8 mouse cellular contexts compared by ENCODE assay signal in genomic region chr4:116075631-116076368, GRCm38 (mm10). TPM values are rescaled to one million over a fixed set of nuclear protein-coding genes. Genes with fewer than 3 reads are reported as not detected.
A peak's percentile ranks its signal among the peaks of the same experiment; 100 is the strongest.
DNase-seq lines count a peak whose midpoint lies in the region; ATAC-seq and TF ChIP-seq lines count a peak whose summit lies in the region.

No protein-coding gene starts in this region.

- H3K27me3 ChIP-seq in embryonic facial prominence, embryonic 12.5 days = no peaks in the 10 kb centered on the region
- no peaks in the 10 kb centered on the region for H3K27me3 ChIP-seq in heart, embryonic 10.5 days (ENCODE audit: insufficient read depth, poor library complexity, severe bottlenecking)
- no peaks in the 10 kb centered on the region for H3K27me3 ChIP-seq in kidney, embryonic 15.5 days
- H3K27me3 ChIP-seq in liver, embryonic 14.5 days (ENCODE audit: control insufficient read depth, insufficient read depth, low read length) = no peaks in the 10 kb centered on the region
- H3K27me3 ChIP-seq in testis, adult 2 months (ENCODE audit: control insufficient read depth, insufficient read depth, low read length) = no peaks in the 10 kb centered on the region

- no peak for TF ChIP-seq POLR2A in testis, adult 2 months (IDR thresholded peaks at IDR 0.05; ENCODE audit: control insufficient read depth, low read depth, low read length)

- peak overlapping the region; percentile 87 for H3K4me2 ChIP-seq in embryonic facial prominence, embryonic 12.5 days (replicated peaks)
- H3K4me2 ChIP-seq in kidney, embryonic 15.5 days = peak overlapping the region; percentile 80
- peak overlapping the region; percentile 94 for H3K4me2 ChIP-seq in liver, embryonic 14.5 days (ENCODE audit: low read depth)

- H3K9ac ChIP-seq in embryonic facial prominence, embryonic 12.5 days = peak overlapping the region; percentile 97
- peak overlapping the region; percentile 79 for H3K9ac ChIP-seq in kidney, embryonic 15.5 days
- H3K9ac ChIP-seq in liver, embryonic 14.5 days (replicated peaks) = peak overlapping the region; percentile 98

- no peaks in the 10 kb centered on the region for H3K9me3 ChIP-seq in embryonic facial prominence, embryonic 12.5 days
- H3K9me3 ChIP-seq in heart, embryonic 10.5 days = no peaks in the 10 kb centered on the region
- no peaks in the 10 kb centered on the region for H3K9me3 ChIP-seq in kidney, embryonic 15.5 days (replicated peaks)
- H3K9me3 ChIP-seq in liver, embryonic 14.5 days (ENCODE audit: control insufficient read depth, low read length) = no peaks in the 10 kb centered on the region

- DNase-seq in B cell, adult 2 months = peak; percentile 80 to 83
- DNase-seq in adrenal gland, adult 8-10 months = peak; percentile 49
- peak; percentile 90 for DNase-seq in heart, embryonic 10.5 days (ENCODE audit: low spot score)
- DNase-seq in liver, embryonic 14.5 days (ENCODE audit: low read depth in 3 of 3, low spot score in 3 of 3) = peak in 1 of 3 experiments; percentile 38
- DNase-seq in neural tube, embryonic 10.5 days (ENCODE audit: extremely low spot score, low spot score) = peak; percentile 94

- peak; percentile 74 for ATAC-seq in embryonic facial prominence, embryonic 12.5 days (ENCODE audit: insufficient number of reproducible peaks, insufficient read depth, low FRiP score, low TSS enrichment)
- peak; percentile 76 for ATAC-seq in kidney, embryonic 15.5 days (replicated peaks; ENCODE audit: low FRiP score)
- peak; percentile 52 for ATAC-seq in liver, embryonic 14.5 days (ENCODE audit: insufficient read depth)

- peak; percentile 36; the same call in 1 of the 2 replicates for TF ChIP-seq CTCF in liver, embryonic 14.5 days (IDR thresholded peaks at IDR 0.05; ENCODE audit: low read depth)
- TF ChIP-seq CTCF in testis, adult 2 months (IDR thresholded peaks at IDR 0.05; ENCODE audit: control insufficient read depth, insufficient read depth, insufficient replicate concordance, low read depth, low read length) = no peak

- H3K4me1 ChIP-seq in embryonic facial prominence, embryonic 12.5 days = peaks cover 28% of the 10 kb centered on the region
- peaks cover 35% of the 10 kb centered on the region for H3K4me1 ChIP-seq in heart, embryonic 10.5 days
- peaks cover 31% of the 10 kb centered on the region for H3K4me1 ChIP-seq in kidney, embryonic 15.5 days
- peaks cover 20 to 21% of the 10 kb centered on the region in 2 experiments for H3K4me1 ChIP-seq in liver, embryonic 14.5 days (replicated peaks; ENCODE audit: control insufficient read depth in 2 of 2, insufficient read depth in 2 of 2, low read length in 1 of 2)
- H3K4me1 ChIP-seq in testis, adult 2 months (ENCODE audit: control insufficient read depth, insufficient read depth, low read length) = peaks cover 7% of the 10 kb centered on the region

- H3K27ac ChIP-seq in embryonic facial prominence, embryonic 12.5 days = peak overlapping the region; percentile 98
- H3K27ac ChIP-seq in heart, embryonic 10.5 days = peak overlapping the region; percentile 99
- H3K27ac ChIP-seq in kidney, embryonic 15.5 days = peak overlapping the region; percentile 99
- peak overlapping the region; percentile 75 for H3K27ac ChIP-seq in liver, embryonic 14.5 days
- peak overlapping the region; percentile 97 for H3K27ac ChIP-seq in testis, adult 2 months (ENCODE audit: control insufficient read depth, insufficient read depth, low read depth, low read length)

- peaks cover 14% of the 10 kb centered on the region for H3K36me3 ChIP-seq in embryonic facial prominence, embryonic 12.5 days
- peaks cover 16% of the 10 kb centered on the region for H3K36me3 ChIP-seq in heart, embryonic 10.5 days
- H3K36me3 ChIP-seq in kidney, embryonic 15.5 days = peaks cover 17% of the 10 kb centered on the region
- H3K36me3 ChIP-seq in liver, embryonic 14.5 days (replicated peaks; ENCODE audit: control insufficient read depth, insufficient read depth, low read depth) = peaks cover 11% of the 10 kb centered on the region
- H3K36me3 ChIP-seq in testis, adult 2 months (ENCODE audit: control insufficient read depth, insufficient read depth, low read length) = no peaks in the 10 kb centered on the region; the same call in 1 of the 2 replicates

- no peak for TF ChIP-seq EP300 in liver, embryonic 14.5 days (IDR thresholded peaks at IDR 0.05; ENCODE audit: low read depth)

- under 1% methylated on average over 69 of the region's 77 CpGs for WGBS in embryonic facial prominence, embryonic 12.5 days
- under 1% methylated on average over 77 of the region's 77 CpGs for WGBS in heart, embryonic 10.5 days
- WGBS in kidney, embryonic 15.5 days = under 1% methylated on average over 73 of the region's 77 CpGs
- under 1% methylated on average over 77 of the region's 77 CpGs for WGBS in liver, embryonic 14.5 days (ENCODE audit: insufficient replicate concordance)

- H3K4me3 ChIP-seq in embryonic facial prominence, embryonic 12.5 days = peak overlapping the region; percentile 91
- H3K4me3 ChIP-seq in heart, embryonic 10.5 days = peak overlapping the region; percentile 99
- peak overlapping the region; percentile 81 for H3K4me3 ChIP-seq in kidney, embryonic 15.5 days (replicated peaks)
- peak overlapping the region; percentile 77 to 84 for H3K4me3 ChIP-seq in liver, embryonic 14.5 days (ENCODE audit: insufficient read depth in 1 of 2, low read depth in 2 of 2, low read length in 2 of 2)
- peak overlapping the region; percentile 96 for H3K4me3 ChIP-seq in testis, adult 2 months (ENCODE audit: control insufficient read depth, low read depth, low read length)

RNA-seq across cellular contexts. Expression of gene Lrrc41, which starts 0.7 kb away (rescaled TPM):
- 10 to 100 TPM; 58.2 to 84.0 (median 64.9) TPM for total RNA-seq in adrenal gland, adult 8-10 months (2022)
- polyA plus RNA-seq in embryonic facial prominence, embryonic 12.5 days (2016; fragmentation: Nextera tagmentation; extraction: Ambion mirVana) = 80.8 and 83.3 TPM in 2 replicates
- 69.1 and 77.9 TPM in 2 replicates for polyA plus RNA-seq in heart, embryonic 10.5 days (2016; fragmentation: Nextera tagmentation; extraction: Ambion mirVana)
- 72.4 and 79.5 TPM in 2 replicates for polyA plus RNA-seq in kidney, embryonic 15.5 days (2015; fragmentation: Nextera tagmentation; extraction: Ambion mirVana)
- polyA plus RNA-seq in liver, embryonic 14.5 days (2012; rRNA removed) = 13.4 and 14.5 TPM in 2 replicates
- polyA plus RNA-seq in liver, embryonic 14.5 days (2014; fragmentation: Nextera tagmentation; extraction: Ambion mirVana) = 24.1 and 27.0 TPM in 2 replicates
- polyA plus RNA-seq in testis, adult 2 months (2012; rRNA removed) = 122 and 128 TPM in 2 replicates

RNA-seq across cellular contexts. Expression of gene Uqcrh, which starts 0.9 kb away (rescaled TPM):
- total RNA-seq in adrenal gland, adult 8-10 months (2022) = 100 to 1,000 TPM; 390 to 507 (median 480) TPM
- 407 and 442 TPM in 2 replicates for polyA plus RNA-seq in embryonic facial prominence, embryonic 12.5 days (2016; fragmentation: Nextera tagmentation; extraction: Ambion mirVana)
- 697 and 904 TPM in 2 replicates for polyA plus RNA-seq in heart, embryonic 10.5 days (2016; fragmentation: Nextera tagmentation; extraction: Ambion mirVana)
- polyA plus RNA-seq in kidney, embryonic 15.5 days (2015; fragmentation: Nextera tagmentation; extraction: Ambion mirVana) = 524 and 598 TPM in 2 replicates
- polyA plus RNA-seq in liver, embryonic 14.5 days (2012; rRNA removed) = 181 and 298 TPM in 2 replicates
- 426 and 440 TPM in 2 replicates for polyA plus RNA-seq in liver, embryonic 14.5 days (2014; fragmentation: Nextera tagmentation; extraction: Ambion mirVana)
- polyA plus RNA-seq in testis, adult 2 months (2012; rRNA removed) = 108 and 112 TPM in 2 replicates

RNA-seq across cellular contexts. Expression of gene Nsun4, which starts 22.1 kb away (rescaled TPM):
- 10 to 100 TPM; 30.5 to 41.1 (median 34.8) TPM for total RNA-seq in adrenal gland, adult 8-10 months (2022)
- polyA plus RNA-seq in embryonic facial prominence, embryonic 12.5 days (2016; fragmentation: Nextera tagmentation; extraction: Ambion mirVana) = 19.9 and 20.6 TPM in 2 replicates
- polyA plus RNA-seq in heart, embryonic 10.5 days (2016; fragmentation: Nextera tagmentation; extraction: Ambion mirVana) = 20.4 and 24.9 TPM in 2 replicates
- 17.7 and 20.8 TPM in 2 replicates for polyA plus RNA-seq in kidney, embryonic 15.5 days (2015; fragmentation: Nextera tagmentation; extraction: Ambion mirVana)
- 3.7 and 4.4 TPM in 2 replicates for polyA plus RNA-seq in liver, embryonic 14.5 days (2012; rRNA removed)
- polyA plus RNA-seq in liver, embryonic 14.5 days (2014; fragmentation: Nextera tagmentation; extraction: Ambion mirVana) = 7.0 and 8.6 TPM in 2 replicates
- 193 and 263 TPM in 2 replicates for polyA plus RNA-seq in testis, adult 2 months (2012; rRNA removed)

RNA-seq across cellular contexts. Expression of gene Rad54l, which starts 47.7 kb away (rescaled TPM):
- total RNA-seq in adrenal gland, adult 8-10 months (2022) = 1 to 10 TPM; 1.0 to 1.4 (median 1.2) TPM
- polyA plus RNA-seq in embryonic facial prominence, embryonic 12.5 days (2016; fragmentation: Nextera tagmentation; extraction: Ambion mirVana) = 46.6 and 47.0 TPM in 2 replicates
- polyA plus RNA-seq in heart, embryonic 10.5 days (2016; fragmentation: Nextera tagmentation; extraction: Ambion mirVana) = 31.7 and 38.0 TPM in 2 replicates
- 34.4 and 36.6 TPM in 2 replicates for polyA plus RNA-seq in kidney, embryonic 15.5 days (2015; fragmentation: Nextera tagmentation; extraction: Ambion mirVana)
- 12.6 and 15.6 TPM in 2 replicates for polyA plus RNA-seq in liver, embryonic 14.5 days (2012; rRNA removed)
- 24.4 and 26.0 TPM in 2 replicates for polyA plus RNA-seq in liver, embryonic 14.5 days (2014; fragmentation: Nextera tagmentation; extraction: Ambion mirVana)
- polyA plus RNA-seq in testis, adult 2 months (2012; rRNA removed) = 5.3 and 6.0 TPM in 2 replicates

RNA-seq across cellular contexts. Expression of gene Pomgnt1, which starts 47.8 kb away (rescaled TPM):
- total RNA-seq in adrenal gland, adult 8-10 months (2022) = 10 to 100 TPM; 58.5 to 69.6 (median 62.9) TPM
- polyA plus RNA-seq in embryonic facial prominence, embryonic 12.5 days (2016; fragmentation: Nextera tagmentation; extraction: Ambion mirVana) = 76.3 and 80.5 TPM in 2 replicates
- 68.9 and 74.3 TPM in 2 replicates for polyA plus RNA-seq in heart, embryonic 10.5 days (2016; fragmentation: Nextera tagmentation; extraction: Ambion mirVana)
- 61.7 and 62.2 TPM in 2 replicates for polyA plus RNA-seq in kidney, embryonic 15.5 days (2015; fragmentation: Nextera tagmentation; extraction: Ambion mirVana)
- 7.5 and 8.8 TPM in 2 replicates for polyA plus RNA-seq in liver, embryonic 14.5 days (2012; rRNA removed)
- 10.3 and 10.7 TPM in 2 replicates for polyA plus RNA-seq in liver, embryonic 14.5 days (2014; fragmentation: Nextera tagmentation; extraction: Ambion mirVana)
- 111 and 113 TPM in 2 replicates for polyA plus RNA-seq in testis, adult 2 months (2012; rRNA removed)
